Mouse (Mus musculus) midbrain, postnatal 0 days (tissue): ENCODE results near the gene Pi16. TPM values are rescaled to one million over a fixed set of nuclear protein-coding genes. Genes with fewer than 3 reads are reported as not detected.

Source experiments
- ATAC-seq: fragments of 200-750 bp; cut with Nextera tagmentation; 2 replicates; pipeline ENCODE4 v1.8.0; 2017; ENCODE audit warnings: moderate number of reproducible peaks, mild to moderate bottlenecking, moderate TSS enrichment, moderate library complexity; ENCODE audit not compliant: low FRiP score
- DNase-seq: peaks from one replicate; pipeline ENCODE4 v3.0.0-alpha.2; 2015; ENCODE audit warnings: low spot score
- H3K27ac ChIP-seq: fragments of 300-500 bp; sonication (generic); 2 replicates; pipeline ENCODE4 v1.5.1; 2014; ENCODE audit warnings: low read depth, mild to moderate bottlenecking, low read length, mixed read lengths
- H3K27me3 ChIP-seq: fragments of 300-500 bp; sonication (generic); 2 replicates; pipeline ENCODE4 v1.6.1; 2014; ENCODE audit warnings: low read length, control low read depth, mixed read lengths; ENCODE audit not compliant: insufficient read depth
- H3K36me3 ChIP-seq: fragments of 300-500 bp; sonication (generic); 2 replicates; pipeline ENCODE4 v1.6.1; 2014; ENCODE audit warnings: low read length, control low read depth, mixed read lengths; ENCODE audit not compliant: insufficient read depth
- H3K4me1 ChIP-seq: fragments of 300-500 bp; sonication (generic); 2 replicates; pipeline ENCODE4 v1.6.1; 2014; ENCODE audit warnings: mild to moderate bottlenecking, control low read depth, antibody characterized with exemption, low read length, mixed read lengths; ENCODE audit not compliant: insufficient read depth
- H3K4me2 ChIP-seq: fragments of 300-500 bp; sonication (generic); 2 replicates; pipeline ENCODE4 v1.6.1; 2014; ENCODE audit warnings: low read depth, mild to moderate bottlenecking, low read length, mixed read lengths; ENCODE audit not compliant: poor library complexity, severe bottlenecking
- H3K4me3 ChIP-seq: fragments of 300-500 bp; sonication (generic); 2 replicates; pipeline ENCODE4 v1.5.1; 2014; ENCODE audit warnings: low read depth, mild to moderate bottlenecking, low read length, moderate library complexity
- H3K9ac ChIP-seq: fragments of 300-500 bp; sonication (generic); replicated peaks from 2 replicates; pipeline ENCODE4 v1.6.1; 2014; ENCODE audit warnings: mild to moderate bottlenecking, low read length, moderate library complexity, mixed read lengths; ENCODE audit not compliant: poor library complexity, severe bottlenecking
- H3K9me3 ChIP-seq: fragments of 300-500 bp; sonication (generic); 2 replicates; pipeline ENCODE4 v1.6.1; 2016; ENCODE audit warnings: low read length, control low read depth
- CTCF ChIP-seq: IDR thresholded peaks from 2 replicates; pipeline ENCODE4 v1.5.1; 2016; ENCODE audit warnings: antibody characterized with exemption, mild to moderate bottlenecking
- WGBS: fragments of 180-500 bp; shearing (Covaris S2); extraction: QIAGEN DNeasy Blood & Tissue Kit; methylation state at CpG from one replicate; pipeline ENCODE4 v1.1.7; 2014; 5-methylcytosine and 5-hydroxymethylcytosine counted together
- polyA plus RNA-seq: library from polyadenylated mRNA; unstranded; fragments of >200 nt; fragmentation: Nextera tagmentation; extraction: Ambion mirVana; gene quantifications from 2 replicates; pipeline ENCODE4 v1.2.1, GENCODE M21; 2015
- total RNA-seq: library from RNA; depleted of rRNA; stranded (reverse); fragments of >200 nt; gene quantifications from 2 replicates; pipeline ENCODE4 v1.2.3, GENCODE M21; 2014; rRNA removed

Pi16 gene
- total and polyA plus RNA-seq, 2 experiments from 2014 or later, result 3.3 to 4.6 TPM

GRCm38 (mm10) chr17:29368726-29369125, 51.2 kb downstream of the Pi16 start:
- ATAC-seq (0 out of 2 replicates have a peak, but pooled peaks have one; percentile 15), DNase-seq (no peak)
- no peak overlapping the region for H3K27ac ChIP-seq
- H3K4me1 ChIP-seq, result no peaks in the 10 kb centered on the region
- 28% methylated on average over 7 of the region's 7 CpGs for WGBS
- no peak overlapping the region for H3K9ac ChIP-seq
- H3K36me3 ChIP-seq, result no peaks in the 10 kb centered on the region
- H3K4me2 ChIP-seq, result peak overlapping the region; percentile 20
- H3K27me3 ChIP-seq, result no peaks in the 10 kb centered on the region
- TF ChIP-seq CTCF, result no peak
- H3K4me3 ChIP-seq, result no peak overlapping the region
- H3K9me3 ChIP-seq, result no peaks in the 10 kb centered on the region

- 8% methylated on average over 5 of the region's 5 CpGs for WGBS
- Histone ChIP-seq H3K4me1 (no peaks in the 10 kb centered on the region), H3K9me3 (no peaks in the 10 kb centered on the region), H3K4me3 (no peak overlapping the region), H3K27me3 (no peaks in the 10 kb centered on the region), H3K9ac (no peak overlapping the region), H3K36me3 (no peaks in the 10 kb centered on the region), H3K27ac (no peak overlapping the region), H3K4me2 (no peak overlapping the region)
- ATAC-seq (peak; percentile 53), DNase-seq (peak; percentile 95)
- TF ChIP-seq CTCF, result peak; percentile 100
Measured at GRCm38 (mm10) chr17:29370984-29371723, 53.7 kb downstream of the Pi16 start.

GRCm38 (mm10) chr17:29375871-29376270, 58.4 kb downstream of the Pi16 start:
- H3K4me3 ChIP-seq, result no peak overlapping the region

GRCm38 (mm10) chr17:29378056-29378455, 60.6 kb downstream of the Pi16 start:
- Histone ChIP-seq H3K4me2 (no peak overlapping the region), H3K4me1 (no peaks in the 10 kb centered on the region), H3K36me3 (no peaks in the 10 kb centered on the region), H3K27me3 (no peaks in the 10 kb centered on the region), H3K27ac (no peak overlapping the region), H3K9ac (no peak overlapping the region), H3K4me3 (no peak overlapping the region), H3K9me3 (no peaks in the 10 kb centered on the region)
- TF ChIP-seq CTCF, result peak; percentile 36
- DNase-seq (no peak), ATAC-seq (no peak)
- WGBS, result 68% methylated on average over 8 of the region's 8 CpGs

More at GRCm38 (mm10) chr17:29375871-29376270, 58.4 kb downstream of the Pi16 start:
- ATAC-seq (no peak), DNase-seq (no peak)
- no peak for TF ChIP-seq CTCF
- Histone ChIP-seq H3K4me1 (no peaks in the 10 kb centered on the region), H3K36me3 (no peaks in the 10 kb centered on the region), H3K9me3 (no peaks in the 10 kb centered on the region), H3K27me3 (no peaks in the 10 kb centered on the region), H3K9ac (no peak overlapping the region), H3K4me2 (no peak overlapping the region), H3K27ac (no peak overlapping the region)
- 80% methylated on average over 10 of the region's 10 CpGs for WGBS

Other genes with a start within 250 kb of the Pi16 start
- gene Cdkn1a, start 226.7 kb upstream of the Pi16 start, total RNA-seq, result 44.4 and 57.7 TPM in 2 replicates
- 220 and 237 TPM in 2 replicates for gene Cdkn1a, start 226.7 kb upstream of the Pi16 start, polyA plus RNA-seq
- not detected in 2 replicates for gene Rab44, start 203.5 kb upstream of the Pi16 start, total RNA-seq
- gene Rab44, start 203.5 kb upstream of the Pi16 start, polyA plus RNA-seq, result not detected in 2 replicates
- 85.1 and 86.5 TPM in 2 replicates for gene Cpne5, start 79.5 kb upstream of the Pi16 start, total RNA-seq
- 88.9 and 90.2 TPM in 2 replicates for gene Cpne5, start 79.5 kb upstream of the Pi16 start, polyA plus RNA-seq
- 70.3 and 77.9 TPM in 2 replicates for gene Ppil1, start 53.5 kb upstream of the Pi16 start, total RNA-seq
- gene Ppil1, start 53.5 kb upstream of the Pi16 start, polyA plus RNA-seq, result 95.7 and 103 TPM in 2 replicates
- 120 and 128 TPM in 2 replicates for gene BC004004, start 48.9 kb upstream of the Pi16 start, total RNA-seq
- 146 and 152 TPM in 2 replicates for gene BC004004, start 48.9 kb upstream of the Pi16 start, polyA plus RNA-seq
- 605 and 625 TPM in 2 replicates for gene Mtch1, start 30.3 kb downstream of the Pi16 start, total RNA-seq
- 510 and 517 TPM in 2 replicates for gene Mtch1, start 30.3 kb downstream of the Pi16 start, polyA plus RNA-seq
- gene Fgd2, start 43.2 kb downstream of the Pi16 start, total RNA-seq, result 13.4 and 27.3 TPM in 2 replicates
- gene Fgd2, start 43.2 kb downstream of the Pi16 start, polyA plus RNA-seq, result 14.4 and 16.5 TPM in 2 replicates
- 8.3 and 10.9 TPM in 2 replicates for gene Pim1, start 173.1 kb downstream of the Pi16 start, total RNA-seq
- 10.6 and 12.7 TPM in 2 replicates for gene Pim1, start 173.1 kb downstream of the Pi16 start, polyA plus RNA-seq
- gene Gm17657, start 232.0 kb downstream of the Pi16 start, total RNA-seq, result not detected in 2 replicates
- not detected in 2 replicates for gene Gm17657, start 232.0 kb downstream of the Pi16 start, polyA plus RNA-seq
- gene Tbc1d22b, start 232.1 kb downstream of the Pi16 start, total RNA-seq, result 47.3 and 52.0 TPM in 2 replicates
- 30.7 and 31.7 TPM in 2 replicates for gene Tbc1d22b, start 232.1 kb downstream of the Pi16 start, polyA plus RNA-seq
- not detected in 2 replicates for gene Tmem217, start 234.7 kb downstream of the Pi16 start, total RNA-seq
- gene Tmem217, start 234.7 kb downstream of the Pi16 start, polyA plus RNA-seq, result 0.71 and 0.84 TPM in 2 replicates